Mouse (Mus musculus) T-helper 2 cell (primary cell): ENCODE measurements around the gene Hist3h2ba.

Source experiments
- in situ Hi-C: fragments of 300-600 bp; cut with MboI, MseI; formaldehyde crosslinking; loops from one replicate; pipeline ENCODE4 v1.15.1; 2025; ENCODE audit warnings: high pct_unique_total_duplicates

Hist3h2ba gene

GRCm38 (mm10) chr11:58983691-58984341, 35.1 kb downstream of the Hist3h2ba start:
- in situ Hi-C loops = no loop called here

GRCm38 (mm10) chr11:58984657-58985056, 35.9 kb downstream of the Hist3h2ba start:
- in situ Hi-C loops = no loop called here

DNA sequence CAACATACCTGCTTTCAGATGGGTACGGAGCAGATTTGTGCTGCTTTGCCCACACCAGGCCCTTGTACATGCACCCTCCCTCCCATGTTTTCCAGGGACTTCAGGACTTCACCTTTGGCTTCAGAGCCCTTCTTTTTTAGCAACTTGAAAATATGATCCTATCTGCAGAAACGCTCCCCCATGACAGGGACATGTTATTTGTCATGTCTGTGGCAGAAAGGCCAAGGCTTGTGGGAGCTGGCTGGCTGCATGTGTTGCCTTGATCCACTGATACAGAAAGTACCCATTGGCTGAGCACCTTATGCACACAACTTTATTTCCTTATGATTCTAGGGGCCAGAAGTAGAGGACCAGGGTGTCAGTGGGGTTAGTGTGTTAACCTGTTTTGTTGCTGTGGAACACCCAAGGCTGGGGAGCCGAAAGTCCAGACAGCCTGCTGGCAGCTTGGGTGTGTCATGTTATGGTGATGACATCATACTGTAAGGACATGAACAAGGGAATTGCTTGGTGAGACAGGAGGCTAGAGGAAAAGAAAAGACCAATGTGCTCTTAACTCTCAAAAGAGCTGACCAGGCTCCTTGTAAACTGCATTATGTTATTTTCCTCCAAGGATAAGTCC, 36.7 kb downstream of the Hist3h2ba start:
- in situ Hi-C loops = no loop called here

DNA sequence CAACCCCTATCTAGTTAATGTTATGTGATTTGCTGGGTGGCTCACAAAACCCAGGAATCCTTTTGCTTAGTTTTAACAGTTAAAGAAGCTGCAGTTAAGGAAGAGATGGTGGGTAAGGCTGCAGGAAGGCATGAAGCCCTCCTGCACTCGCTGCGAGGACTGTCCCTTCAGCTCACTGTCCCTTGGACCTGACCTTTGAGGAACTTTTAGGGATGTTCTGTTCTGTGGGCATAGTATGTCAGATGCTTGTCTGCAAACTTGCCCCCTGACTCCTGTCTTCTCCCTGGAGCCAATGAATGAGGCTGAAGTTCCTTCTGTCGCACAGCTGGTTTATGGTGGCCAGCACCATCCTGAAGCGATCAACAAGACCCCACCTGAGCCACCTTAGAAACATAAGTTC, 40.4 kb downstream of the Hist3h2ba start:
- in situ Hi-C loops = no loop called here

DNA sequence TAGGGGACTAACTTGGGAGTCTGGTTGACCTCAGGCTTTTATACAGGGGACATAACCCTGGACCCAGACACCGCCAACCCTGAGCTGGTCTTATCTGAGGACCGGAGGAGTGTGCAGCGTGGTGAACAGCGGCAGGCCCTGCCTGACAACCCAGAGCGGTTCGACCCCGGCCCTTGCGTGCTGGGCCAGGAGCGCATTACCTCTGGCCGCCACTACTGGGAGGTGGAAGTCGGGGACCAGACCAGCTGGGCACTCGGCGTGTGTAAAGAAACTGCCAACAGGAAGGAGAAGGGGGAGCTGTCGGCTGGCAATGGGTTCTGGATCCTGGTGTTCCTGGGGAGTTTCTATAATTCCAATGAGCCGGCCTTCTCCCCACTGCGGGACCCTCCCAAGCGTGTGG, 41.4 kb downstream of the Hist3h2ba start:
- in situ Hi-C loops = no loop called here

DNA sequence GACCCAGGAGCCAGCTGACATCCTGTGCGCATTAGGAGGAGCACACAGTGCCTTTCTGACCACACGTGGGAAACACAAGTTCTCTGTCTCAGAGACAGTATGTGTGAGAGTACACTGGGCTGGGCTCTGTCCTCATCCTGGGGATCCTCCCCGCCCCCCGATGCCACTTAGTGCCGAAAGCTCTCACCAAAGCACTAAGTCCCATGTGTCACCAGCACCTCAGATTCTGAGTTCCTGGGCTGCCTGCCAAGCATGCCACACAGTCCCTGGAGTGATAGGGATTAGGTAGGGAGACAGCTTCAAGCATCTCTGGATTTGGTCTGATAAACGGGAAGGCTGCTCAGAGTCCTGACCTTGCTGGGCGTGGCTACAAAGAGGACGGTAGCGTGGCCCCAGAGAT, 42.1 kb downstream of the Hist3h2ba start:
- in situ Hi-C loops = no loop called here

DNA sequence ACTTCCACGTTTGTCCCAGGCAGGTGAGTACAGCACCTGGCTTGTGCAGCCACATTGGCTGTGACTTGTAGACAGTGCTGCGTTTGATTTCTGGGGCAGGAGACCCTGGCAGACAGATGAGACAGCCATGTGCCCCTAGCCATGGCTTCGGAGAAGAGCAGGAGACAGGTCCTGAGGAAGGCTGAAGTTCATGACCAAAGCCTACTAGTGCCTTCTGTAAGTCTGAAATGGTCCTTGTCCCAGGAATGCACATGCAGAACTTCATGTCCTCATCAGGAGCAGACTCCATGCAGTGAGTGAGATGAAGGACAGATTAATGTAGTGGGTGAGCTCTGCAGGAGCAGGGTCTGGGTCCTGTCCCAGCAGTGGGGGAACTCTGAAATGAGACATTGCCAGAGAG, 43.2 kb downstream of the Hist3h2ba start:
- in situ Hi-C loops = no loop called here

DNA sequence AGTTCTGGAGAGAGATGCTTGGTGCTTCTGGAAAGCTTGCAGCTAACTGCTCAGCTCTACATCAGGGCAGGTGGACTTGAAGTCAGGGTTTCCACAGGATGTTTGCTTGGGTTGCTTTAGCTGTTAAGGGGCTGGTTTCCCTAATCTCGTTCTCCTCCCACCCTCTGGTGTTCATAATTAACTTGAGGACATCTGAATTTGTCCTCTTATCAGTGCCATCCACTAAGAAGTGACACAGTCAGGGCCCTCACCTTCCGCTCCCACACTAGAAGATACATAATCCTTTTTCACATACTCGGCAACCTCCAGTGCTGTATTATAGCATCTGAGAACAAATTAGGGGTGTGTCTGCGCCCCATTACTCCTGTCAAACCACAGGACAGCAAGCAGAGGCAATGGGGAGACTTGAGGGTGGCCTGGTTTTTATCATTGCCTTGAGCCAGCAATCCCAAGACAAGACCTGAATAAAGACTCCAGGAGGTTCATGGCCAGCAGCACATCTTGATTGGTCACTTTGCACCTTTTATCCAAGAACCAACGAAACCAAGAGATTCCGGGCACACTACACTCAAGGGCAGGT, 44.5 kb downstream of the Hist3h2ba start:
- in situ Hi-C loops = no loop called here

- in situ Hi-C loops = no loop called here
Observed at GRCm38 (mm10) chr11:58994337-58994826, 45.7 kb downstream of the Hist3h2ba start.

DNA sequence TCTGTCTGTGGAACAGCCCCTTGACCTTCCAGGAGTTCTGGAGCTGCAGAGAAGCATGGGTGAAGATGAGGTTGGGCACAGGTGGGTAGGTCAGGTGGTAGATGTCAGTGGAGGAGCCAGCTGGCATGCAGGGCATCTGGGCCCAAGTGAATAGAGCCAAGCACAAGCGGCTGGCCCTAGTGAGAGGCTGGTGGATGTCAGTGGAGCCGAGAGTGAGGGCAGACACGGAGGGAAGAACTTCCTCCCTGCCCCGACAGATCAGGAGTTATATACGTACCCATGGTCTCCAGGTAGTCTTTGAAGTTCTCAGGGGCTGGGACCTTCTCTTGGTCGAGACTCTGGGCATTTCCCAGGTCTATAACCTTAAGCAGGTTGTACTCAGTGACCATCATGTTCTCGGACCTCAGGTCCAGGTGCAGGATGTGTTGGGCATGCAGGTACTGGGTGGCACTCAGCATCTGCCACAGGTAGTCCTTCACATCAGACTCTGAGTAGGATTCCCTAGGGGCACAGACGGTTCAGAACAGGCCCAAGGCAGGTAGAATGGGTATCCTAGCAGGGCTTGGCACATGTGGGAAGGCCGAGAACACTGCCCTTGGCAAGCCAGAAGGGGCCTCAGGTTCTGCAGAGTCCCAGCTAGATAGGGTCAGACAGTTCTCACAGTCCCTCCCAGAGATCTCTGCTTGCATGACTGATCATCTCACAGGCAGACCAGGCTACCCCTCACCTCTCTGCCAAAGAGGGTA, 46.5 kb downstream of the Hist3h2ba start:
- in situ Hi-C loops = no loop called here

GRCm38 (mm10) chr11:58995807-58996370, 47.2 kb downstream of the Hist3h2ba start:
- in situ Hi-C loops = no loop called here

GRCm38 (mm10) chr11:58997541-58997940, 48.8 kb downstream of the Hist3h2ba start:
- in situ Hi-C loops = no loop called here
